Mouse (Mus musculus) midbrain, embryonic 10.5 days (tissue): ENCODE measurements around the gene Zfp512b. TPM values are rescaled to one million over a fixed set of nuclear protein-coding genes. Genes with fewer than 3 reads are reported as not detected.

Source experiments
- DNase-seq: peaks from one replicate; pipeline ENCODE4 v3.0.0-alpha.2; 2017; ENCODE audit warnings: low spot score
- H3K27ac ChIP-seq: fragments of 300-500 bp; sonication (generic); replicated peaks from 2 replicates; pipeline ENCODE4 v1.5.1; 2016; ENCODE audit warnings: mild to moderate bottlenecking
- H3K27me3 ChIP-seq: fragments of 300-500 bp; sonication (generic); 2 replicates; pipeline ENCODE4 v1.6.1; 2016; ENCODE audit warnings: low read depth, mild to moderate bottlenecking; ENCODE audit not compliant: poor library complexity, severe bottlenecking
- H3K36me3 ChIP-seq: fragments of 300-500 bp; sonication (generic); 2 replicates; pipeline ENCODE4 v1.6.1; 2016; ENCODE audit warnings: mild to moderate bottlenecking, moderate library complexity
- H3K4me1 ChIP-seq: fragments of 300-500 bp; sonication (generic); 2 replicates; pipeline ENCODE4 v1.6.1; 2016
- H3K4me3 ChIP-seq: fragments of 300-500 bp; sonication (generic); 2 replicates; pipeline ENCODE4 v1.5.1; 2016; ENCODE audit warnings: mild to moderate bottlenecking, moderate library complexity
- H3K9me3 ChIP-seq: fragments of 300-500 bp; sonication (generic); replicated peaks from 2 replicates; pipeline ENCODE4 v1.6.1; 2016; ENCODE audit warnings: mild to moderate bottlenecking
- WGBS: fragments of 180-500 bp; shearing (Covaris S2); methylation state at CpG from one replicate; pipeline ENCODE4 v1.1.7; 2016; 5-methylcytosine and 5-hydroxymethylcytosine counted together
- polyA plus RNA-seq: library from polyadenylated mRNA; unstranded; fragments of >200 nt; fragmentation: Nextera tagmentation; extraction: Ambion mirVana; gene quantifications from 2 replicates; pipeline ENCODE4 v1.2.1, GENCODE M21; 2016

Zfp512b gene
- polyA plus RNA-seq, 1 experiment from 2014 or later: 34.6 TPM

GRCm38 (mm10) chr2:181577126-181577525, 15.5 kb downstream of the Zfp512b start:
- Histone ChIP-seq H3K27me3 (no peaks in the 10 kb centered on the region), H3K36me3 (peaks cover 26% of the 10 kb centered on the region), H3K4me1 (peaks cover 23% of the 10 kb centered on the region), H3K27ac (no peak overlapping the region), H3K9me3 (no peaks in the 10 kb centered on the region), H3K4me3 (no peak overlapping the region)
- no peak for DNase-seq
- WGBS: 88% methylated on average over 2 of the region's 2 CpGs

DNA sequence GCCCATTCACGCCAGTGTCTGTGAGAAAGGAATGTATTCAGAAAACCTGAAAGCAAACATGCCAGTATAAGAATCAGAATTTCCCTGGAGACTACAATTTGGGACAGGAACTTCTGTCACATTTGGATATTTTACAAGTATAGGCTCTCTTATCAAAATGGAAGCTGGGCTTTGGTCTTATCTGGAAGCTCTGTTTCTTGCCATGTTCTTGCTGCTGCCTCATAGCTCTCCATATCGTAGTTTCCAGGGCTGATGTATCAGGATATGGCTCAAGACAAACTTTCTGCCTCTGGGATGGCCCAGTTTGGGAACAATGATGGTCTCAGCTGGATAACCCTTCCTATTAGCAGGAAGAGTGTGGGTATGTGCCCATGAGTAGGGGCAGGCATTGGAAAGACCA, 16.0 kb downstream of the Zfp512b start:
- H3K27ac ChIP-seq: no peak overlapping the region
- WGBS: 89% methylated on average over 2 of the region's 2 CpGs
- no peak for DNase-seq
- no peak overlapping the region for H3K4me3 ChIP-seq
- peaks cover 29% of the 10 kb centered on the region for H3K36me3 ChIP-seq
- peaks cover 18% of the 10 kb centered on the region for H3K4me1 ChIP-seq
- no peaks in the 10 kb centered on the region for H3K27me3 ChIP-seq
- no peaks in the 10 kb centered on the region for H3K9me3 ChIP-seq

- Histone ChIP-seq H3K36me3 (peaks cover 29% of the 10 kb centered on the region), H3K9me3 (no peaks in the 10 kb centered on the region), H3K4me3 (no peak overlapping the region), H3K27me3 (no peaks in the 10 kb centered on the region), H3K27ac (no peak overlapping the region), H3K4me1 (peaks cover 6% of the 10 kb centered on the region; the same call in 1 of the 2 replicates)
- DNase-seq: peak; percentile 8
- WGBS: 93% methylated on average over 7 of the region's 7 CpGs
These were observed 17.6 kb downstream of the Zfp512b start for GRCm38 (mm10) chr2:181574921-181575545.

DNA sequence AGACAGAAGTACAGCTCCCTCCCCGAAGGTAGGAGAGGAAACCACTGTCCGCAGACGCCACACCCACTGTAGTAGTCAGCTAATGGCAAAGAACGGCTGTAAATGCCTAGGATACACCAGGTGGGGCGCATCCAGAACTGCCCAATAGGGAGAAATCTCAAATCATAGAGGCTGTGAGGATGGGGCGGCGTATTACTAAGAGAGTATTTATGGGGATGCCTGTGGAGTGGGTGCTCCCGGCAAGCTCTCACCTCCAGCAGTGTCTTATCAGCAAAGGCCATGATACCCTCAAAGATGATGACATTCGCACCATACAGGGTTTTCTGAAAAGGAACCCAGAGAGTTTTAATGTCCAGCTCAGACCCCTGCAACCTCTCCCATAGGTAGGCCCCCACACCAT, 18.6 kb downstream of the Zfp512b start:
- 92% methylated on average over 9 of the region's 9 CpGs for WGBS
- H3K4me3 ChIP-seq: no peak overlapping the region
- H3K27ac ChIP-seq: no peak overlapping the region
- H3K36me3 ChIP-seq: peaks cover 29% of the 10 kb centered on the region
- no peaks in the 10 kb centered on the region for H3K9me3 ChIP-seq
- no peak for DNase-seq
- H3K4me1 ChIP-seq: 0 out of 2 replicates have a peak, but pooled peaks cover 6% of the 10 kb centered on the region
- no peaks in the 10 kb centered on the region for H3K27me3 ChIP-seq

GRCm38 (mm10) chr2:181572921-181573920, 19.4 kb downstream of the Zfp512b start:
- 93% methylated on average over 15 of the region's 15 CpGs for WGBS
- DNase-seq: peak; percentile 9
- no peak overlapping the region for H3K4me3 ChIP-seq
- peaks cover 29% of the 10 kb centered on the region for H3K36me3 ChIP-seq
- 0 out of 2 replicates have a peak, but pooled peaks cover 6% of the 10 kb centered on the region for H3K4me1 ChIP-seq
- no peaks in the 10 kb centered on the region for H3K9me3 ChIP-seq
- H3K27me3 ChIP-seq: no peaks in the 10 kb centered on the region
- H3K27ac ChIP-seq: no peak overlapping the region

GRCm38 (mm10) chr2:181571941-181572670, 20.5 kb downstream of the Zfp512b start:
- 90% methylated on average over 11 of the region's 11 CpGs for WGBS

GRCm38 (mm10) chr2:181570921-181571595, 21.5 kb downstream of the Zfp512b start:
- Histone ChIP-seq H3K4me3 (no peak overlapping the region), H3K27me3 (no peaks in the 10 kb centered on the region), H3K4me1 (0 out of 2 replicates have a peak, but pooled peaks cover 3% of the 10 kb centered on the region), H3K9me3 (no peaks in the 10 kb centered on the region), H3K27ac (no peak overlapping the region), H3K36me3 (peaks cover 29% of the 10 kb centered on the region)
- 71% methylated on average over 6 of the region's 6 CpGs for WGBS
- no peak for DNase-seq

More at GRCm38 (mm10) chr2:181571941-181572670, 20.5 kb downstream of the Zfp512b start:
- H3K9me3 ChIP-seq: no peaks in the 10 kb centered on the region
- H3K27me3 ChIP-seq: no peaks in the 10 kb centered on the region
- peak; percentile 8 for DNase-seq
- H3K36me3 ChIP-seq: peaks cover 29% of the 10 kb centered on the region
- H3K4me3 ChIP-seq: no peak overlapping the region
- H3K27ac ChIP-seq: no peak overlapping the region
- H3K4me1 ChIP-seq: 0 out of 2 replicates have a peak, but pooled peaks cover 3% of the 10 kb centered on the region

GRCm38 (mm10) chr2:181570375-181570774, 22.2 kb downstream of the Zfp512b start:
- H3K4me3 ChIP-seq: no peak overlapping the region
- H3K36me3 ChIP-seq: peaks cover 29% of the 10 kb centered on the region
- no peaks in the 10 kb centered on the region for H3K27me3 ChIP-seq
- H3K9me3 ChIP-seq: no peaks in the 10 kb centered on the region
- H3K27ac ChIP-seq: no peak overlapping the region
- 0 out of 2 replicates have a peak, but pooled peaks cover 3% of the 10 kb centered on the region for H3K4me1 ChIP-seq
- WGBS: 93% methylated on average over 8 of the region's 8 CpGs
- DNase-seq: no peak

DNA sequence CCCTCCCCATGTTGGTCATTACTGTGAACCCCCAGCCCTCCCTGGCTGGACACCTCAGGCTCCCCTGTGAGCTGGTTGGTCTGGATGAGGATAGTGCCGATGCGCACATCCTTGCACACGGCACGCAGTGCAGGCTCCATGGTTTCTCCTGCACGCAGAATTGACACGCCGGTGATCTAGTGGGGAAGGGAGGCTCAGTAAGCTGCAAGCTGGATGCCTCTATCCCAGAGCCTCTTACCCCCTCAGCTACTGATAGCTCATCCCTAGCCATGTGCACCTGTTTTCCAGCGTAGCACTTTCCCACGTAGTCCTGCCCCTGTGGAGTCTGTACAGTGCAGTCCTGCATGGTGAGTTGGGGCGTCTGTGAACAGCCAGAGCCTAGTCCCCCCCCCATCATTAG, 22.7 kb downstream of the Zfp512b start:
- H3K36me3 ChIP-seq: peaks cover 29% of the 10 kb centered on the region
- no peak overlapping the region for H3K4me3 ChIP-seq
- H3K9me3 ChIP-seq: no peaks in the 10 kb centered on the region
- 94% methylated on average over 10 of the region's 10 CpGs for WGBS
- H3K4me1 ChIP-seq: 0 out of 2 replicates have a peak, but pooled peaks cover 3% of the 10 kb centered on the region
- no peak for DNase-seq
- H3K27me3 ChIP-seq: no peaks in the 10 kb centered on the region
- H3K27ac ChIP-seq: no peak overlapping the region

GRCm38 (mm10) chr2:181568272-181569008, 24.2 kb downstream of the Zfp512b start:
- no peak overlapping the region for H3K27ac ChIP-seq
- no peak for DNase-seq

DNA sequence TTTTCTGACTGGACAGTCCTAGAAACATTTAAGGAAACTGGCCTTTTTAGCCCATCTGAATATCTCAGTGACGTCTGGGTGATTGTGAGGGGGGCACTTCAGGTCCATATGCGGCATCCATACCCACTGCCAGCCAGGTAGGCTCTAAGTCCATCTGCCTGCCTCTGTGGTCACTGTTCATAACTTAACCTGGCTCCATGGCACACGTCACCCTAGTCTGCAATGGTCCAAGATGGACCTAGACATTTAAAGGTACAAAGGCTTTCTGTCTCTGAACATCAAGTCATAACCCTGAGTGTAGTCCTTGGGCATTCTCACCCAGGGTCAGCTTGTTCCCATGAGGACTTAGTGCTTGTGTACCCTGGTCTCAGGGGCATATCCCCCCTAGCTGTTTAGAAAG, 25.3 kb downstream of the Zfp512b start:
- Histone ChIP-seq H3K36me3 (peaks cover 5% of the 10 kb centered on the region), H3K27me3 (no peaks in the 10 kb centered on the region), H3K4me3 (no peak overlapping the region), H3K4me1 (0 out of 2 replicates have a peak, but pooled peaks cover 3% of the 10 kb centered on the region), H3K27ac (no peak overlapping the region), H3K9me3 (no peaks in the 10 kb centered on the region)
- no peak for DNase-seq
- 88% methylated on average over 3 of the region's 3 CpGs for WGBS

More at GRCm38 (mm10) chr2:181568272-181569008, 24.2 kb downstream of the Zfp512b start:
- WGBS: 81% methylated on average over 7 of the region's 7 CpGs
- Histone ChIP-seq H3K9me3 (no peaks in the 10 kb centered on the region), H3K4me1 (0 out of 2 replicates have a peak, but pooled peaks cover 3% of the 10 kb centered on the region), H3K4me3 (no peak overlapping the region), H3K27me3 (no peaks in the 10 kb centered on the region), H3K36me3 (peaks cover 16% of the 10 kb centered on the region)
